Mouse (Mus musculus) liver, embryonic 12.5 days (tissue): ENCODE results near the gene Coq8b. TPM values are rescaled to one million over a fixed set of nuclear protein-coding genes. Genes with fewer than 3 reads are reported as not detected.

Experiments used
- ATAC-seq: fragments of 200-750 bp; cut with Nextera tagmentation; 2 replicates; pipeline ENCODE4 v1.8.0; 2017; ENCODE audit warnings: moderate number of reproducible peaks, mild to moderate bottlenecking, moderate library complexity
- H3K27ac ChIP-seq: fragments of 300-500 bp; sonication (generic); 2 replicates; pipeline ENCODE4 v1.5.1; 2016; ENCODE audit warnings: mild to moderate bottlenecking
- H3K27me3 ChIP-seq: fragments of 300-500 bp; sonication (generic); replicated peaks from 2 replicates; pipeline ENCODE4 v1.6.1; 2016; ENCODE audit warnings: mild to moderate bottlenecking, moderate library complexity
- H3K36me3 ChIP-seq: fragments of 300-500 bp; sonication (generic); 2 replicates; pipeline ENCODE4 v1.6.1; 2016; ENCODE audit warnings: mild to moderate bottlenecking, moderate library complexity
- H3K4me1 ChIP-seq: fragments of 300-500 bp; sonication (generic); 2 replicates; pipeline ENCODE4 v1.6.1; 2016
- H3K4me2 ChIP-seq: fragments of 300-500 bp; sonication (generic); 2 replicates; pipeline ENCODE4 v1.6.1; 2016; ENCODE audit warnings: mild to moderate bottlenecking, moderate library complexity
- H3K4me3 ChIP-seq: fragments of 300-500 bp; sonication (generic); 2 replicates; pipeline ENCODE4 v1.5.1; 2016; ENCODE audit warnings: mild to moderate bottlenecking, moderate library complexity
- H3K9ac ChIP-seq: fragments of 300-500 bp; sonication (generic); 2 replicates; pipeline ENCODE4 v1.6.1; 2016; ENCODE audit warnings: mild to moderate bottlenecking, moderate library complexity
- H3K9me3 ChIP-seq: fragments of 300-500 bp; sonication (generic); replicated peaks from 2 replicates; pipeline ENCODE4 v1.6.1; 2016; ENCODE audit warnings: mild to moderate bottlenecking, moderate library complexity
- WGBS: fragments of 180-500 bp; shearing (Covaris S2); methylation state at CpG from one replicate; pipeline ENCODE4 v1.1.7; 2016; ENCODE audit not compliant: insufficient replicate concordance; 5-methylcytosine and 5-hydroxymethylcytosine counted together
- polyA plus RNA-seq: library from polyadenylated mRNA; unstranded; fragments of >200 nt; fragmentation: Nextera tagmentation; extraction: Ambion mirVana; gene quantifications from 2 replicates; pipeline ENCODE4 v1.2.1, GENCODE M21; 2016

Coq8b gene
- polyA plus RNA-seq, 1 experiment from 2014 or later = 15.7 TPM

- peaks cover 9% of the 10 kb centered on the region; the same call in 1 of the 2 replicates for H3K27me3 ChIP-seq
- H3K9ac ChIP-seq = peak overlapping the region; percentile 86
- peak overlapping the region; percentile 99 for H3K4me2 ChIP-seq
- 15% methylated on average over 6 of the region's 6 CpGs for WGBS
- H3K4me3 ChIP-seq = peak overlapping the region; percentile 74
- no peak for ATAC-seq
- peak overlapping the region; percentile 70 for H3K27ac ChIP-seq
- H3K9me3 ChIP-seq = no peaks in the 10 kb centered on the region
- H3K36me3 ChIP-seq = peaks cover 4% of the 10 kb centered on the region; the same call in 1 of the 2 replicates
- H3K4me1 ChIP-seq = peaks cover 56% of the 10 kb centered on the region
Measured at GRCm38 (mm10) chr7:27257852-27258204, 25.0 kb downstream of the Coq8b start.

GRCm38 (mm10) chr7:27258205-27258899 lies 25.5 kb downstream of the Coq8b start, which contains the start of gene Numbl:
Gene Numbl, plus strand, starts transcription at chr7:27258433.
- peak within 1 kb of the TSS; percentile 74 for H3K4me3 ChIP-seq
- peak within 1 kb of the TSS; percentile 86 for H3K9ac ChIP-seq
- H3K27me3 ChIP-seq = peaks cover 9% of the 10 kb centered on the region; the same call in 1 of the 2 replicates
- peaks cover 56% of the 10 kb centered on the region for H3K4me1 ChIP-seq
- under 1% methylated on average over 46 of the region's 47 CpGs for WGBS
- no peaks in the 10 kb centered on the region for H3K9me3 ChIP-seq
- peak; percentile 88 for ATAC-seq
- H3K4me2 ChIP-seq = peak within 1 kb of the TSS; percentile 99
- H3K36me3 ChIP-seq = peaks cover 2% of the 10 kb centered on the region; the same call in 1 of the 2 replicates
- peak within 1 kb of the TSS; percentile 70 for H3K27ac ChIP-seq

- no peaks in the 10 kb centered on the region for H3K9me3 ChIP-seq
- 24% methylated on average over 9 of the region's 9 CpGs for WGBS
- peaks cover 53% of the 10 kb centered on the region for H3K4me1 ChIP-seq
- H3K4me2 ChIP-seq = peak overlapping the region; percentile 99
- no peak overlapping the region for H3K27ac ChIP-seq
- H3K36me3 ChIP-seq = no peaks in the 10 kb centered on the region
- no peak for ATAC-seq
- H3K9ac ChIP-seq = peak overlapping the region; percentile 86
- H3K4me3 ChIP-seq = peak overlapping the region; percentile 74
- peaks cover 9% of the 10 kb centered on the region; the same call in 1 of the 2 replicates for H3K27me3 ChIP-seq
Measured at GRCm38 (mm10) chr7:27259271-27259721, 26.5 kb downstream of the Coq8b start.

GRCm38 (mm10) chr7:27259771-27260170 lies 26.9 kb downstream of the Coq8b start:
- no peaks in the 10 kb centered on the region for H3K9me3 ChIP-seq
- peaks cover 48% of the 10 kb centered on the region for H3K4me1 ChIP-seq
- ATAC-seq = no peak
- no peaks in the 10 kb centered on the region for H3K36me3 ChIP-seq
- peak overlapping the region; percentile 86 for H3K9ac ChIP-seq
- H3K27ac ChIP-seq = no peak overlapping the region
- 62% methylated on average over 5 of the region's 5 CpGs for WGBS
- peaks cover 9% of the 10 kb centered on the region; the same call in 1 of the 2 replicates for H3K27me3 ChIP-seq
- H3K4me2 ChIP-seq = peak overlapping the region; percentile 99
- peak overlapping the region; percentile 74 for H3K4me3 ChIP-seq

- Histone ChIP-seq H3K4me1 (peaks cover 37% of the 10 kb centered on the region), H3K27ac (no peak overlapping the region), H3K27me3 (peaks cover 9% of the 10 kb centered on the region; the same call in 1 of the 2 replicates), H3K4me2 (no peak overlapping the region), H3K36me3 (no peaks in the 10 kb centered on the region), H3K9me3 (no peaks in the 10 kb centered on the region), H3K9ac (no peak overlapping the region), H3K4me3 (no peak overlapping the region)
- 57% methylated on average over 7 of the region's 7 CpGs for WGBS
- ATAC-seq = no peak
Measured at GRCm38 (mm10) chr7:27260856-27261255, 28.0 kb downstream of the Coq8b start.

- peaks cover 9% of the 10 kb centered on the region; the same call in 1 of the 2 replicates for H3K27me3 ChIP-seq
- peaks cover 27% of the 10 kb centered on the region for H3K4me1 ChIP-seq
- ATAC-seq = no peak
- no peak overlapping the region for H3K4me3 ChIP-seq
- no peaks in the 10 kb centered on the region for H3K9me3 ChIP-seq
- no peak overlapping the region for H3K9ac ChIP-seq
- 66% methylated on average over 6 of the region's 6 CpGs for WGBS
- no peak overlapping the region for H3K27ac ChIP-seq
- no peaks in the 10 kb centered on the region for H3K36me3 ChIP-seq
- H3K4me2 ChIP-seq = no peak overlapping the region
Measured at GRCm38 (mm10) chr7:27261888-27262287, 29.1 kb downstream of the Coq8b start.

GRCm38 (mm10) chr7:27264761-27265160 lies 31.9 kb downstream of the Coq8b start:
- Histone ChIP-seq H3K9ac (no peak overlapping the region), H3K4me2 (no peak overlapping the region), H3K36me3 (peaks cover 12% of the 10 kb centered on the region; the same call in 1 of the 2 replicates), H3K27ac (no peak overlapping the region), H3K27me3 (peaks cover 3% of the 10 kb centered on the region; the same call in 1 of the 2 replicates), H3K4me3 (no peak overlapping the region), H3K9me3 (no peaks in the 10 kb centered on the region), H3K4me1 (peaks cover under 1% of the 10 kb centered on the region)
- 77% methylated on average over 12 of the region's 12 CpGs for WGBS
- no peak for ATAC-seq

GRCm38 (mm10) chr7:27266515-27267128 lies 33.8 kb downstream of the Coq8b start:
- H3K27ac ChIP-seq = no peak overlapping the region
- H3K4me2 ChIP-seq = no peak overlapping the region
- 70% methylated on average over 20 of the region's 20 CpGs for WGBS
- peaks cover 23% of the 10 kb centered on the region; the same call in 1 of the 2 replicates for H3K36me3 ChIP-seq
- no peak overlapping the region for H3K9ac ChIP-seq
- H3K4me1 ChIP-seq = no peaks in the 10 kb centered on the region
- no peaks in the 10 kb centered on the region for H3K9me3 ChIP-seq
- no peak for ATAC-seq
- H3K27me3 ChIP-seq = no peaks in the 10 kb centered on the region
- no peak overlapping the region for H3K4me3 ChIP-seq

GRCm38 (mm10) chr7:27271423-27271822 lies 38.6 kb downstream of the Coq8b start:
- Histone ChIP-seq H3K9ac (no peak overlapping the region), H3K27me3 (no peaks in the 10 kb centered on the region), H3K9me3 (no peaks in the 10 kb centered on the region), H3K4me2 (no peak overlapping the region), H3K36me3 (peaks cover 24% of the 10 kb centered on the region; the same call in 1 of the 2 replicates), H3K4me3 (no peak overlapping the region), H3K4me1 (peaks cover 15% of the 10 kb centered on the region), H3K27ac (no peak overlapping the region)
- WGBS = 73% methylated on average over 8 of the region's 8 CpGs
- no peak for ATAC-seq

- WGBS = 25% methylated on average over 32 of the region's 32 CpGs
- peak; percentile 69 for ATAC-seq
- peak overlapping the region; percentile 72 for H3K4me2 ChIP-seq
Measured at GRCm38 (mm10) chr7:27273739-27274351, 41.0 kb downstream of the Coq8b start.

GRCm38 (mm10) chr7:27274916-27275315 lies 42.1 kb downstream of the Coq8b start:
- Histone ChIP-seq H3K9me3 (no peaks in the 10 kb centered on the region), H3K27ac (no peak overlapping the region), H3K4me2 (no peak overlapping the region), H3K4me1 (peaks cover 20% of the 10 kb centered on the region), H3K27me3 (no peaks in the 10 kb centered on the region), H3K36me3 (peaks cover 29% of the 10 kb centered on the region; the same call in 1 of the 2 replicates), H3K9ac (no peak overlapping the region), H3K4me3 (no peak overlapping the region)
- WGBS = 77% methylated on average over 4 of the region's 4 CpGs
- no peak for ATAC-seq

More at GRCm38 (mm10) chr7:27273739-27274351, 41.0 kb downstream of the Coq8b start:
- Histone ChIP-seq H3K27ac (peak overlapping the region; percentile 59; the same call in 1 of the 2 replicates), H3K36me3 (peaks cover 32% of the 10 kb centered on the region; the same call in 1 of the 2 replicates), H3K9me3 (no peaks in the 10 kb centered on the region), H3K4me1 (peaks cover 20% of the 10 kb centered on the region), H3K4me3 (peak overlapping the region; percentile 50), H3K27me3 (no peaks in the 10 kb centered on the region), H3K9ac (peak overlapping the region; percentile 60)
